17 mouse cellular contexts compared by ENCODE assay signal in genomic region chr3:88255950-88256349, GRCm38 (mm10). TPM values are rescaled to one million over a fixed set of nuclear protein-coding genes. Genes with fewer than 3 reads are reported as not detected.
A peak's percentile ranks its signal among the peaks of the same experiment; 100 is the strongest.
DNase-seq lines count a peak whose midpoint lies in the region; ATAC-seq and TF ChIP-seq lines count a peak whose summit lies in the region.
"Had no signal": no experiment of that assay in that cellular context is flagged by ENCODE, and none has a peak within 500 bp of the region (broad histone marks: within the 10 kb centered on the region; RNA-seq: fewer than 3 reads in every experiment).

No protein-coding gene starts in this region.

- H3K9me3 ChIP-seq in embryonic facial prominence, embryonic 14.5 days (ENCODE audit: control insufficient read depth, low read length) = no peaks in the 10 kb centered on the region
- H3K9me3 ChIP-seq in embryonic facial prominence, embryonic 10.5 days = no peaks in the 10 kb centered on the region
- H3K9me3 ChIP-seq in kidney, embryonic 15.5 days (replicated peaks) = no peaks in the 10 kb centered on the region
- no peaks in the 10 kb centered on the region for H3K9me3 ChIP-seq in lung, postnatal 0 days (ENCODE audit: low read length)
- H3K9me3 ChIP-seq in midbrain, embryonic 13.5 days = no peaks in the 10 kb centered on the region
- H3K9me3 ChIP-seq: liver, embryonic 15.5 days; neural tube, embryonic 15.5 days had no signal

- no peak overlapping the region for H3K9ac ChIP-seq in embryonic facial prominence, embryonic 14.5 days (ENCODE audit: low read depth, low read length)
- no peak overlapping the region for H3K9ac ChIP-seq in kidney, embryonic 15.5 days
- H3K9ac ChIP-seq in lung, postnatal 0 days (replicated peaks; ENCODE audit: low read depth) = no peak overlapping the region
- no peak overlapping the region for H3K9ac ChIP-seq in midbrain, embryonic 13.5 days (replicated peaks)
- H3K9ac ChIP-seq: liver, embryonic 15.5 days; neural tube, embryonic 15.5 days had no signal

- no peak overlapping the region for H3K4me3 ChIP-seq in embryonic facial prominence, embryonic 14.5 days (ENCODE audit: low read depth, low read length)
- H3K4me3 ChIP-seq in embryonic facial prominence, embryonic 10.5 days = no peak overlapping the region
- no peak overlapping the region for H3K4me3 ChIP-seq in kidney, embryonic 15.5 days (replicated peaks)
- H3K4me3 ChIP-seq in kidney, adult 2 months (ENCODE audit: insufficient read depth, low read depth, low read length) = no peak overlapping the region
- H3K4me3 ChIP-seq in lung, postnatal 0 days (ENCODE audit: low read depth, low read length) = no peak overlapping the region
- H3K4me3 ChIP-seq in midbrain, embryonic 13.5 days (replicated peaks) = no peak overlapping the region
- H3K4me3 ChIP-seq: liver, embryonic 15.5 days; myocyte; neural tube, embryonic 15.5 days had no signal

- peaks cover 5% of the 10 kb centered on the region; the same call in 1 of the 2 replicates for H3K4me1 ChIP-seq in embryonic facial prominence, embryonic 14.5 days (ENCODE audit: control insufficient read depth, insufficient read depth, low read length)
- H3K4me1 ChIP-seq in embryonic facial prominence, embryonic 10.5 days = peaks cover 10% of the 10 kb centered on the region
- H3K4me1 ChIP-seq in kidney, embryonic 15.5 days = peaks cover 30% of the 10 kb centered on the region
- no peaks in the 10 kb centered on the region for H3K4me1 ChIP-seq in kidney, adult 2 months (ENCODE audit: control insufficient read depth, insufficient read depth, low read length)
- no peaks in the 10 kb centered on the region for H3K4me1 ChIP-seq in lung, postnatal 0 days (ENCODE audit: insufficient read depth, low read depth, low read length)
- H3K4me1 ChIP-seq in midbrain, embryonic 13.5 days (replicated peaks) = peaks cover 8% of the 10 kb centered on the region

- no peak overlapping the region for H3K27ac ChIP-seq in embryonic facial prominence, embryonic 14.5 days (replicated peaks; ENCODE audit: low read depth, low read length)
- H3K27ac ChIP-seq in embryonic facial prominence, embryonic 10.5 days (replicated peaks) = no peak overlapping the region
- H3K27ac ChIP-seq in kidney, embryonic 15.5 days = peak overlapping the region; percentile 60; the same call in 1 of the 2 replicates
- no peak overlapping the region for H3K27ac ChIP-seq in kidney, adult 2 months (ENCODE audit: insufficient read depth, low read depth, low read length)
- H3K27ac ChIP-seq in lung, postnatal 0 days (ENCODE audit: low read length) = no peak overlapping the region
- H3K27ac ChIP-seq in midbrain, embryonic 13.5 days = no peak overlapping the region
- H3K27ac ChIP-seq: hindbrain, postnatal 0 days; liver, embryonic 15.5 days; neural tube, embryonic 15.5 days had no signal

- no peak for TF ChIP-seq EP300 in lung, postnatal 0 days (IDR thresholded peaks at IDR 0.05)

- no peak for TF ChIP-seq POLR2A in kidney, adult 2 months (IDR thresholded peaks at IDR 0.05; ENCODE audit: low read depth, low read length)

- ATAC-seq in embryonic facial prominence, embryonic 14.5 days (ENCODE audit: low read depth) = no peak
- peak; percentile 50; the same call in 1 of the 2 replicates for ATAC-seq in kidney, embryonic 15.5 days (replicated peaks; ENCODE audit: low FRiP score)
- peak; percentile 71 for ATAC-seq in lung, postnatal 0 days
- ATAC-seq in midbrain, embryonic 13.5 days = no peak
- ATAC-seq: hindbrain, postnatal 0 days had no signal

- peaks cover 35% of the 10 kb centered on the region for H3K27me3 ChIP-seq in embryonic facial prominence, embryonic 14.5 days (replicated peaks; ENCODE audit: control insufficient read depth, insufficient read depth, low read length)
- H3K27me3 ChIP-seq in embryonic facial prominence, embryonic 10.5 days (replicated peaks; ENCODE audit: low read depth, poor library complexity, severe bottlenecking) = peaks cover 71% of the 10 kb centered on the region
- peaks cover 43% of the 10 kb centered on the region for H3K27me3 ChIP-seq in kidney, embryonic 15.5 days
- H3K27me3 ChIP-seq in kidney, adult 2 months (replicated peaks; ENCODE audit: control insufficient read depth, insufficient read depth, low read length) = no peaks in the 10 kb centered on the region
- 0 out of 2 replicates have a peak, but pooled peaks cover 14% of the 10 kb centered on the region for H3K27me3 ChIP-seq in lung, postnatal 0 days (replicated peaks; ENCODE audit: insufficient read depth, low read length)
- H3K27me3 ChIP-seq in midbrain, embryonic 13.5 days = peaks cover 45% of the 10 kb centered on the region

- peak; percentile 59 for DNase-seq in embryonic facial prominence, embryonic 14.5 days (ENCODE audit: low spot score)
- no peak for DNase-seq in embryonic facial prominence, embryonic 10.5 days (ENCODE audit: low spot score)
- no peak for DNase-seq in kidney, adult 2 months
- peak; percentile 70 for DNase-seq in lung, postnatal 0 days (ENCODE audit: low spot score)
- DNase-seq in lung, postnatal 36 days = no peak
- DNase-seq: cerebellum, adult 11-12 months; heart, postnatal 4 days; midbrain, embryonic 14.5 days; thymus, postnatal 14 days had no signal

- H3K36me3 ChIP-seq in embryonic facial prominence, embryonic 14.5 days (ENCODE audit: control insufficient read depth, insufficient read depth, low read length) = no peaks in the 10 kb centered on the region
- H3K36me3 ChIP-seq in embryonic facial prominence, embryonic 10.5 days (replicated peaks) = no peaks in the 10 kb centered on the region
- H3K36me3 ChIP-seq in kidney, embryonic 15.5 days = no peaks in the 10 kb centered on the region
- H3K36me3 ChIP-seq in kidney, adult 2 months (ENCODE audit: control insufficient read depth, insufficient read depth, low read length) = no peaks in the 10 kb centered on the region
- H3K36me3 ChIP-seq in lung, postnatal 0 days (ENCODE audit: insufficient read depth, low read length) = no peaks in the 10 kb centered on the region
- H3K36me3 ChIP-seq in midbrain, embryonic 13.5 days = no peaks in the 10 kb centered on the region
- H3K36me3 ChIP-seq: liver, embryonic 15.5 days; neural tube, embryonic 15.5 days had no signal

- WGBS in embryonic facial prominence, embryonic 14.5 days = 50% methylated on average over 6 of the region's 6 CpGs
- 69% methylated on average over 6 of the region's 6 CpGs for WGBS in embryonic facial prominence, embryonic 10.5 days
- WGBS in kidney, embryonic 15.5 days = 36% methylated on average over 6 of the region's 6 CpGs
- 75% methylated on average over 6 of the region's 6 CpGs for WGBS in kidney, adult 2 months
- WGBS in lung, postnatal 0 days = 52% methylated on average over 6 of the region's 6 CpGs
- 83% methylated on average over 6 of the region's 6 CpGs for WGBS in midbrain, embryonic 13.5 days

- no peak for TF ChIP-seq CTCF in kidney, adult 2 months (conservative IDR thresholded peaks at IDR 0.05; ENCODE audit: insufficient read depth, insufficient read length, low read depth, low read length)
- TF ChIP-seq CTCF in lung, postnatal 0 days (IDR thresholded peaks at IDR 0.05) = no peak

- no peak overlapping the region for H3K4me2 ChIP-seq in embryonic facial prominence, embryonic 14.5 days (ENCODE audit: low read depth, low read length)
- H3K4me2 ChIP-seq in kidney, embryonic 15.5 days = no peak overlapping the region
- H3K4me2 ChIP-seq in lung, postnatal 0 days (replicated peaks; ENCODE audit: low read depth, low read length) = no peak overlapping the region
- H3K4me2 ChIP-seq in midbrain, embryonic 13.5 days (replicated peaks) = no peak overlapping the region
- H3K4me2 ChIP-seq: heart, embryonic 11.5 days; liver, embryonic 15.5 days; neural tube, embryonic 15.5 days had no signal

RNA-seq across cellular contexts. Expression of gene Rhbg, which starts 1.4 kb away (rescaled TPM):
- polyA plus RNA-seq in embryonic facial prominence, embryonic 14.5 days (2014; fragmentation: Nextera tagmentation; extraction: Ambion mirVana) = 4.1 and 7.6 TPM in 2 replicates
- 0.17 TPM in 1 of 2 replicates, not detected in the other for polyA plus RNA-seq in embryonic facial prominence, embryonic 10.5 days (2016; fragmentation: Nextera tagmentation; extraction: Ambion mirVana)
- polyA plus RNA-seq in kidney, embryonic 15.5 days (2015; fragmentation: Nextera tagmentation; extraction: Ambion mirVana) = 6.5 and 6.6 TPM in 2 replicates
- polyA plus RNA-seq in kidney, adult 2 months (2012; rRNA removed) = 94.4 and 106 TPM in 2 replicates
- polyA plus RNA-seq in lung, postnatal 0 days (2015; fragmentation: Nextera tagmentation; extraction: Ambion mirVana) = 3.9 and 4.9 TPM in 2 replicates
- polyA plus RNA-seq in midbrain, embryonic 13.5 days (2015; fragmentation: Nextera tagmentation; extraction: Ambion mirVana) = 0.12 TPM in 1 of 2 replicates, not detected in the other
- polyA plus RNA-seq: myocyte had no signal

RNA-seq across cellular contexts. Expression of gene Gm38392, which starts 31.1 kb away (rescaled TPM):
- not detected in 2 replicates for polyA plus RNA-seq in embryonic facial prominence, embryonic 14.5 days (2014; fragmentation: Nextera tagmentation; extraction: Ambion mirVana)
- not detected in 2 replicates for polyA plus RNA-seq in embryonic facial prominence, embryonic 10.5 days (2016; fragmentation: Nextera tagmentation; extraction: Ambion mirVana)
- 2.5 and 2.9 TPM in 2 replicates for polyA plus RNA-seq in kidney, embryonic 15.5 days (2015; fragmentation: Nextera tagmentation; extraction: Ambion mirVana)
- 0.22 and 0.23 TPM in 2 replicates for polyA plus RNA-seq in kidney, adult 2 months (2012; rRNA removed)
- polyA plus RNA-seq in lung, postnatal 0 days (2015; fragmentation: Nextera tagmentation; extraction: Ambion mirVana) = 1.8 and 2.0 TPM in 2 replicates
- polyA plus RNA-seq in midbrain, embryonic 13.5 days (2015; fragmentation: Nextera tagmentation; extraction: Ambion mirVana) = 0.16 TPM in 1 of 2 replicates, not detected in the other
- polyA plus RNA-seq: embryonic facial prominence, embryonic 11.5 days; midbrain, embryonic 14.5 days had no signal

RNA-seq across cellular contexts. Expression of gene Tsacc, which starts 40.8 kb away (rescaled TPM):
- polyA plus RNA-seq in embryonic facial prominence, embryonic 14.5 days (2014; fragmentation: Nextera tagmentation; extraction: Ambion mirVana) = 9.8 and 11.1 TPM in 2 replicates
- polyA plus RNA-seq in embryonic facial prominence, embryonic 10.5 days (2016; fragmentation: Nextera tagmentation; extraction: Ambion mirVana) = 12.6 and 14.7 TPM in 2 replicates
- polyA plus RNA-seq in kidney, embryonic 15.5 days (2015; fragmentation: Nextera tagmentation; extraction: Ambion mirVana) = 12.9 and 15.6 TPM in 2 replicates
- 5.7 and 8.0 TPM in 2 replicates for polyA plus RNA-seq in kidney, adult 2 months (2012; rRNA removed)
- polyA plus RNA-seq in lung, postnatal 0 days (2015; fragmentation: Nextera tagmentation; extraction: Ambion mirVana) = 10.8 and 13.1 TPM in 2 replicates
- polyA plus RNA-seq in midbrain, embryonic 13.5 days (2015; fragmentation: Nextera tagmentation; extraction: Ambion mirVana) = 11.2 and 11.6 TPM in 2 replicates

RNA-seq across cellular contexts. Expression of gene Cct3, which starts 41.0 kb away (rescaled TPM):
- 492 and 493 TPM in 2 replicates for polyA plus RNA-seq in embryonic facial prominence, embryonic 14.5 days (2014; fragmentation: Nextera tagmentation; extraction: Ambion mirVana)
- 862 and 910 TPM in 2 replicates for polyA plus RNA-seq in embryonic facial prominence, embryonic 10.5 days (2016; fragmentation: Nextera tagmentation; extraction: Ambion mirVana)
- 587 and 599 TPM in 2 replicates for polyA plus RNA-seq in kidney, embryonic 15.5 days (2015; fragmentation: Nextera tagmentation; extraction: Ambion mirVana)
- polyA plus RNA-seq in kidney, adult 2 months (2012; rRNA removed) = 132 and 157 TPM in 2 replicates
- polyA plus RNA-seq in lung, postnatal 0 days (2015; fragmentation: Nextera tagmentation; extraction: Ambion mirVana) = 173 and 177 TPM in 2 replicates
- polyA plus RNA-seq in midbrain, embryonic 13.5 days (2015; fragmentation: Nextera tagmentation; extraction: Ambion mirVana) = 529 and 545 TPM in 2 replicates

Comparison
In these comparisons a context has a peak if more than half of its experiments do, and no peak if none do; other contexts are left out.
1. DNase-seq: peak in embryonic facial prominence, embryonic 14.5 days (single experiment) and lung, postnatal 0 days (single experiment); none in embryonic facial prominence, embryonic 10.5 days (single experiment), kidney, adult 2 months (single experiment) and lung, postnatal 36 days (single experiment).
2. RNA of gene Rhbg, which starts 1.4 kb away (polyA plus RNA-seq): 94.4 to 106 TPM in kidney, adult 2 months; 6.5 to 6.6 TPM in kidney, embryonic 15.5 days, 4.1 to 7.6 TPM in embryonic facial prominence, embryonic 14.5 days, 3.9 to 4.9 TPM in lung, postnatal 0 days, 0.17 TPM in embryonic facial prominence, embryonic 10.5 days and 0.12 TPM in midbrain, embryonic 13.5 days; every median in the first group is over 10 times any median in the second.
3. ATAC-seq: peak in kidney, embryonic 15.5 days (single experiment) and lung, postnatal 0 days (single experiment); none in embryonic facial prominence, embryonic 14.5 days (single experiment) and midbrain, embryonic 13.5 days (single experiment).